Mouse (Mus musculus): ENCODE measurements around the gene 4921524J17Rik.

Gene 4921524J17Rik

DNA sequence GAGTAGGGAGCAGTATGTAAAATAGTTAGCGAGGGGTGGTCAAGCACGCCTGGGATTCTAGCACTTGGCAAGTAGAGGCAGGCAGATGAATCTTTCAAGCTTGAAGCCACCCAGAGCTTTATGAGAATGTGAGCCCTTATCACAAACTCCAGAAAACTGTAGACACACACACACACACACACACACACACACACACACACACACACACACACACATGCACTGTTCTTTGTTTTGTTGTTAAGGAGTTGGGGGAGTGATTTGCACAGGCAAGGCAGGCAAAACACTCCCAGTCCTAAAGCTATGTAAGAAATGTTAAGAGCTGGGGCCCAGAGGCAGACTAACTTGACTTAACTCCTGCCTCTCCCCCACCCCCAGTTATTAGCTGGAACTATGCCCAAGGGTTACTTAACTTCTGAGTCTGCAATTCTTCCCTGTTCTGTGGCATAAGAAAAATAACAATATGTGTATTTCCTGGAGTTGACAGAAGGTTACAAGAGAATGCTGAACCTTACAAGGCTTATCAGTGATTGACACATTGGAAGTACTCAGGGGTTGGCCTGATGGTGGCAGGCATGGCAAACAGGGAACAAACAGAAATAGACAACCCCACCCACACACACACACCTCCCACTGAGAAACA, 53.4 kb downstream of the 4921524J17Rik start:
- peak; percentile 87 for DNase-seq

DNA sequence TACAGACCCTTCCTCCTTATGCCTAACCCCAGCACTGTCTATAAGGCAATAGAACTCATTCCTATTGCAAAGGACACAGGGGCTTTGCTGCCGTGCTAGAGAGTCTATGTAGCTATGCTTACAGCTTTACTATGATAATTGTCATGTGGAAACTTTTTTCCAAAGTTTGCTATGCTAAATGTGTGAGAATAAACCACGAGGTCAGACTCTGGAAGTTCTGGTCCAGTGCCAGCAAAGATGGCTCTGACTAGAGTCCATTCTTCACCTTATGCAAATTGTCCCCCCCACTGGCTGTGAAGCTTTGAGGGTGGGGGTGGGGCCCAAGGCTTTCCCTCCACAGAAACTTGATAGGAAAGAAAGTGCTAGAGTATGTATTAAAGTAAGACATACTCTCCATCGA, 56.1 kb downstream of the 4921524J17Rik start:
- no peak for DNase-seq

DNA sequence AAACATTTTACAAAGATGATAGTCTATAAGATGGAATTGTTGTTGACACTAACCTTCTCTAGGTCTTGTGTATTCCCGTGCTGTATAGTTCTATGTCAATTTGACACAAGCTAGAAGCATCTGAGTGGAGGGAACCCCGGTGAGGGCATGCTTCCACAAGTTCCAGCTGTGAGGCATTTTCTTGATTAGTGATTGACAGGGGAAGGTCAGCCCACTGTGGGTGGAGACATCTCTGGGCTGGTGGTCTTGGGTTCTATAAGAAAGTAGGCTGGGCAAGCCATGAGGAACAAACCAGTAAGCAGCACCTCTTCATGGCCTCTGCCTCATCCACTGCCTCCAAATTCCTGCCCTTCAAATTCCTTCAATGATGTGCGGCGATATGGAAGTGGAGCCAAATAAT, 58.3 kb downstream of the 4921524J17Rik start:
- no peak for DNase-seq

DNA sequence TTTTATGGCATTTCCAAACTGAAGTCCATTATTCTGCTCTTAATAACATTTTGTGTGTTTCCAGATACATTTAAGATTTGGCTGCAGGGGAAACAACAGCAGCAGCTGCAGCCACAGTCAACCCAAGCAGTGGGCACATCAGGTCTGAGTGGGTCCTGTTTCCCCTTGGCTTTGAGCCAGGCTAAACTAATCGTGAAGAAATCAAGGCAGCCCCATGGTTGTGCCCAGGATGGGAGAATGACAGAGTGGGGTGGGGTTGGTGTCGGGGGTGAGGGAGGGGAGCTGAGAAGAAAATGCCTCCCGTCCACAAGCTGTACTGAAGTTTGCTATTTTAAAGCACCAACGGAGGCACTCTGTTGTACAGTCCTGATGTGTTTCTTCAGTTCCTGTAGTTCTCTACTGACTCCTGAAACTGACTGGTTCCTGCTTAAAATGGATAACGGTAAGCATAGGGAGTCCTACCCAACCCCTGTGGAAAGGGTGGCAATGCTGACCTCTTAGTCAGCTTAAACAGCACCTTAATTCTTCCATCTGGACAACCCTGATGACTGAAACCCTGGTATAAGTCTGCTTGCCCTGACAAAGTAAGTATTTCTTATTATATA, 59.1 kb downstream of the 4921524J17Rik start:
- no peak for DNase-seq

DNA sequence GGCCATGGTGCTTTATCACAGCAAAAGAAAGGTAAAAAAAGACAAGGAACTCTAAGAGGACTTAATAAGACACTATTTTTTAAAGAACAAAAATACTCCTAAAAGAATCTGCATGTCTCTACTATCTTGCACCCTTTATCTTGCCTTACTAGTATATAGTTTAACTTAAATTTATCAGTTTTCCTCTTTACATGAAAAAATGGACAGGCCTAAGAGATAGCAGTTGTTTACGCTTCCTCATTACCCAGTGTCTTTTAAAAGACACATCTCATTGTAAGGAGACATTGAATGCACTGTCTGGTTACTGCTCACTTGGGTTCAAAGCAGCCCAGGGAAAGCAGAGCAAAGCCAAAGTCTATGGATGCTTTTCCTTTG, 60.2 kb downstream of the 4921524J17Rik start:
- DNase-seq, result no peak

DNA sequence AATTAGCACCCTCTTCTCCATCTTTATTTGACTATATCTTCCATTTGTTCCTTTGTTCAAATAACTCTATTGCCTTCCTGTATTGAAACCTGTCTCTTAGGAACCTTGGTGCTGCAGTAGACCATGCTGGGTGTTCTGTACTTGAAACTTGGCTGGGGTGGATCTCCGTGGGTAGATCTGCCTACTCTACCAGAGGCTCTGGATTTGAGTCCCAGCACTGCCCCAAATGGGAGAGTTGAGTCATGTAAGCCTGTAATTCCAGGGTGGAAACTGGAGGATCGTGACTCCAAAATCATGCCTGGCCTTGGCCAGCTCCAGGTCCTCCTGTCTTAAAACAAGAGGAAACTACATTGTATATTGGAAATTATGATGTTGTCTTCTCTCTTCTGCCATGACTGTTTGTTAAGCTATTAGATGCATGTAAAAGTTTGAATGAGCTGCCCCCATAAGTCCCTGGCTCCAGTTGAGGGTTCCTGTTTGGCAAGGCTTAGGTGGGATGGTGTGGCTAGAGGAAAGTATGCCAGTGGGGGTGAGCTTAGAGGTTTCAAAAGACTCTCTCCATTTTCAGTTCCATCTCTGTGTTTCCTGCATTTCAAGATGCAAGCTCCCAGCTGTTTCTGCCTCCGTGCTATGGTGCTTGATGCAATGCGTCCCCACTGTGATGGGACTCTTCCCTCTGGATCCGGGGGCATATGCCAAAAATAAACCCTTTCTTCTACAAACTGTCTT, 60.7 kb downstream of the 4921524J17Rik start:
- no peak for DNase-seq

DNA sequence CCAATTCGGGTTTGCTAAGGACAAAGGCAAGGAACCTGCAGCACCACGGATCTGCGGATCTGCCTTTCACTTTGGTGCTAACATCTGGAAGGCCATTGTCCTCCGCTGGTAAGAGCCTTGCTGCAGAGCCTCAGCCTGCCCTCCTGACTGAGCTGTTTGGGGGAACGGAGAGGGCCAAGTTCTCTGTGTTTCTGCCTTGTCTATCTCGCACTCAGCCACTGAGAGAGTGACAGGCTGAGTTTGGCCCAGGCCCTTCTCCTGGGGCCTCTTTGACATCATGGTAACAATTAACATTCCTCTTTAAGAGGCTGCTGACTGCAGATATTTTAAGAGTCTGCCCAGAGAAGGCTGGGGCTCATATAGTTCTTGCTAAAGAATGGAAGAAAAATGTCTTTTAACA, 67.5 kb downstream of the 4921524J17Rik start:
- DNase-seq, result no peak

DNA sequence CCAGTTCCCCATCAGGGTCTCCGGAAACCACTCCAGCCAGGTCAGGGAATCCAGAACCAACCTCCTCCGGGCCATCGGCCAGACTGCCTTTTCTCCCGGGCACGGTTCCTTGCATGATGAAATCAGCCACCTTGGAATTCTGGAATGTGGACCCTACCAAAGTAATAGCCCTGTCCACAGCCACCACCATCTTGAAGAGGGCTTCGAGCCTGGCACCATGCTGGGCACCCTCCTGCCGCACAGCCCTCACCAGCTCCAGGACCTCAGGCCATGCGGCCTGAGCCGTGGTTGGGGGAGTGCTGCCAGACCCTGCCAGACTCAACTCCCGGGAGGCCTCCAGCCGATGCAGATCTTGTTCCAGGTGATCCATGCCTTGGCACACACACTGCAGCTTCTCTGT, 68.0 kb downstream of the 4921524J17Rik start:
- DNase-seq, result peak; percentile 23

DNA sequence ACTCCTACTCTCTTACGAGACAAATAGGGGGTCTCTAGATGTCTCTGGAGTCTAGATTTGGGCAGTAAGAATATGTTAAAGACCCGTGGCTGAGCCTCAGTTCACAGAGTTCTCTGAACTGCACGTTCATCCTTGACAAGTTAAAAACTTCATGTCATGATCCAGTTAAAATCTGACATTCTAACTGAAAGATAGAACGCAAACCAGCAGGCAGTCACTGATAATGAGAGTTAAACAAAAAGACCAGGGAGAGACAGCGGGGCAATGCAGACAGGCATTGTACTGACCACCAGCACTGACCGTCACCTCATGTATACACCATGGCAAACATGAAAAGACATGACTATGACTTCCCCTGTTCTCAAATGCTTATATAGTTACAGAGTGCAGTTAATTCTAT, 69.2 kb downstream of the 4921524J17Rik start:
- no peak for DNase-seq

DNA sequence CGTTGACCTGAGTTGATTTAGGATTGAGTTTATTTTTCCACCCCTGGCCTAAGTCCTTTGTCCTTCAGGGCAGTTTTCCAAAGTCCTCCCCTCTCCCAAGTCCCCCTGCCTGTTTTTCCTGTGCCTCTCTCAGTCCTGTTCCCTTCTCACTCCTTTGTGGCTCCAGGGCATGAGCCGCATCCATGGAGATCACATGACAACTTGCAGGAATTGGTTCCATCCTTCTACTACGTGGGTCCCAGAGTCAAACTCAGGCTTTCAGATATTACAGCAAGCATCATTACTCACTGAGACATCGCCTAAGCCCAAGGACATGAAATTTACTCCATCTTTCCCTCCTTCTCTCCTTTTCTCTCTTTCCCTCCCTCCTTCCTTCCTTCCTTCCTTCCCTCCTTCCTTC, 70.4 kb downstream of the 4921524J17Rik start:
- DNase-seq, result no peak
